13 mouse cellular contexts compared by ENCODE assay signal in genomic region chr17:67008137-67008536, GRCm38 (mm10).
"Had no signal": no experiment of that assay in that cellular context is flagged by ENCODE, and none has a peak within 500 bp of the region (broad histone marks: within the 10 kb centered on the region; RNA-seq: fewer than 3 reads in every experiment).

No protein-coding gene starts in this region.

- H3K9me3 ChIP-seq: liver, embryonic 12.5 days; neural tube, embryonic 15.5 days had no signal

- H3K9ac ChIP-seq: liver, embryonic 12.5 days; lung, embryonic 14.5 days; neural tube, embryonic 15.5 days had no signal

- DNase-seq: kidney, adult 9 months; kidney, postnatal 36 days; left cerebral cortex, postnatal 4 days; lung, embryonic 14.5 days; lung, postnatal 10 days; lung, postnatal 4 days; right cerebral cortex, adult 18-20 months; right cerebral cortex, postnatal 25 days; thymus, postnatal 36 days had no signal

- H3K4me3 ChIP-seq: liver, embryonic 12.5 days; myocyte; neural tube, embryonic 15.5 days had no signal

- H3K27ac ChIP-seq: liver, embryonic 12.5 days had no signal

- ATAC-seq: liver, embryonic 12.5 days had no signal

- H3K36me3 ChIP-seq: liver, embryonic 12.5 days; neural tube, embryonic 15.5 days had no signal

- H3K27me3 ChIP-seq: liver, embryonic 12.5 days; neural tube, embryonic 15.5 days had no signal

- H3K4me2 ChIP-seq: liver, embryonic 12.5 days; lung, embryonic 14.5 days; midbrain, embryonic 11.5 days; neural tube, embryonic 15.5 days had no signal

- H3K4me1 ChIP-seq: liver, embryonic 12.5 days had no signal
